Mouse (Mus musculus): ENCODE data around the gene Foxl1. TPM values are rescaled to one million over a fixed set of nuclear protein-coding genes. Genes with fewer than 3 reads are reported as not detected.

Gene Foxl1
- total RNA-seq, 2 experiments from 2014 or later = 0.56 to 0.60 TPM

DNA sequence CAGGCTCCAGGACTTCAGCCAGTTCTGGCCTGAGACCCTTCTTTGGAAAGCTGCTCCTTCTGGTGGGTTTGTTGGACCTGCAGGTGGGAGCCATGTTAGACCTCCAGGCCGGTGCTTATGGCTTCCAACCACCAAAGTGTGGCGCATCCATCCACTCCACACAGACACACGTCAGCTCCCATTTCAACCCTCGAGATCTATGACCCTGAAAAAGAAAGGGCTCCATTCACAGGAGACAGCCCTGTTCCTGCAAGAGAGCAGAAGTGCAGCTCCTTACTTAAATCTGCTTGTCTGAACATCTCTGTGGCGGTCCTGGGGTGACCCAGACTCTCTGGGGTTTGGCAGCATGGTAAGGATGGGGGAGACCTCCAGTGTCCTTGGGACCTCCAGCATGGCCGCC, 34.2 kb upstream of the Foxl1 start:
- no peak for DNase-seq

DNA sequence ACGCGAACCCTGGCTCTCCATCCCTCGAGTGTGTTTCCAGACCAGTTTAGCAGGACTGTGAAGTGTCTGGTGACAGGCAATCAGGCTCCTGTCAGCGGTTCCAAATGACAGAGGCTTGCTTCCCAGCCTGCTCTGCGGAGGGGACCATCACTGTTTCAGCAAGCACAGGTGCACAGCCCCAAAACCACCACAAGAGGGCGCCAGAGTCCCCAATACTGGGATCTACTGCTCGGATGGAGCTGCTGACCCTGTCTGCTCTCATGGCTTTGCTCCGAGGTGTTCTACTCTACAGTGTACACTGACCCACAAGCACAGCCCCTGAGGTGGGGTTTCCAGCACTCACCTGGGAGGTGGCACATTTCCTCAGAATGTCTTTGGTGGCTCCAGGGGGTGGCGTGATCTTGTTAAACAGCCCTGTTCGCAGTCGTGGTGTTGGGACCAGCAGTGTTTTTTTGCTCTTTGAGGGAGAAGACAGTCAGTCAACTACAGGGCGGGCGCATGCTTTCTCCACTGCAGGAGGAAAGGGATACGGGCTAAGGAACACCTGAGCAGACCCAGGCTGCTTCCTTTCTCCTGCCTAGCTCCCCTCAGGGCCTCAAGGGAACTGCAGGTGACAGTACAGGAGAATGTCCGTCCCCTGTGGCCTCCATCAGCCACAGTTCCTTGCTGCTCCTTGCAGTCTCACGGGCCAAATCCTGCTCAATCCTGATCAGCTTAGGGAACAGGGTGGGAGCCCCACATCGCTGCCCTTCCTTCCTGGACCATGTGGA, 23.5 kb upstream of the Foxl1 start:
- peak; percentile 92 for DNase-seq

GRCm38 (mm10) chr8:121107668-121108656, 19.8 kb upstream of the Foxl1 start, which contains the start of gene Mthfsd:
Gene Mthfsd (minus strand): TSS chr8:121108392.
- peak; percentile 99 for DNase-seq

- no peak for DNase-seq
Observed at GRCm38 (mm10) chr8:121108657-121109056, 19.1 kb upstream of the Foxl1 start.

DNA sequence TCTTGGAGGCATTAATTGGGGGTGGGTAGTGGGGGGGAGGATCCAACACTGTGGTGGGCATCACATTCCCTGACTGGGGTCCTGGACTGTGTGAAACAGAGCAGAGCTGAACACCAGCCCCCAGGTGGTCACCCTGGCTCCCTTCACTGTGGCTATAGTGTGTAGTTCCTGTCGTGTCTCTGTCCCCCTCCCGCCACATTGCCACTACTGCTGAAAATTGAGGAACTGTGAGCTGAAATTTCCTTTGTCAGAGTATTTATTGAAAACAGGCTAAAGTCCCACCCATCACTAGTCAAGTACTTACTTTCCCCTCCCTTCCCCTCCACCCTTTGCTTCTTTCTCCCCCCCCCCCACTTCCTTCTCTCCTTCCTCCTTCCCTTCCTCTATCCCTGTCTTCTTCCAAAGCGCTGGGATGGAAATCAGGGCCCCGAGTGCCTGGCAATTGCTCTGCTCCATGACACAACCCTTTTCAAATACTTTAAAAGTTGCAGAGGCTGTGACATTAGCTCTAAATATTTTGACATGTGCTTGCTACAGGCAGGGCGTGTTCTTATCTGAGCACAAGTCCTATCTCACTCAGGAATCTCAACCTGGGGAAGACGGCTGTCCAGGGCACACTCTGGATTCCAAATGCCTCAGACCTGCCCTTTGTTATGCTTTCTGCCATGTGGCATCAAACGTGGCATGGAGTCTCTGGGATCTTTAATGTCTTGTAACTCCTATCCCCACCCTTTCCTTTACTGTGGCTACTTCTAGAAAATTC, 16.4 kb upstream of the Foxl1 start:
- no peak for DNase-seq

DNA sequence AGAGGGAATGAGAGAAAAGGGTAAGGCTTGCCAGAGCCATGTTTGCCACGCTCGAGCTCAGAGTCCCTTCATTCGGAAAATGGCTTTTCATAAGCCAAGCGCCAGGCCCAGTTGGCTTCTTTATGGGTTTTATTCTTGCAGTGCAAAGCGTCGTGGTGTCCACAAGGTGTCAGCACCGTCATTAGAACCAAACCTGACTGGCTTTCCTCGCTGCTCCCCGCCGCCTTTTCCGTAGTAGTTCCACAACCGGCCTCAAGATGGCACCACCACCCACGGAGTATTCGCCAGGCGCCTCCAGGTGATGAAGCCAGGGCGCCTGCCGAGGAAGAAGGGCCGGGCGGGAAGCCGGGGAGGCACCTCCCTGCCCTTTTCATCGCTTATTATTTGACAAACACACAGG, 14.5 kb upstream of the Foxl1 start:
- DNase-seq = peak; percentile 99

GRCm38 (mm10) chr8:121115136-121115535, 12.6 kb upstream of the Foxl1 start:
- no peak for DNase-seq

GRCm38 (mm10) chr8:121115948-121116347, 11.8 kb upstream of the Foxl1 start, which contains the start of gene Foxc2:
Gene Foxc2 (plus strand): TSS chr8:121116171.
- DNase-seq = peak; percentile 88

GRCm38 (mm10) chr8:121116591-121117185, 11.1 kb upstream of the Foxl1 start:
- DNase-seq = peak; percentile 44

DNA sequence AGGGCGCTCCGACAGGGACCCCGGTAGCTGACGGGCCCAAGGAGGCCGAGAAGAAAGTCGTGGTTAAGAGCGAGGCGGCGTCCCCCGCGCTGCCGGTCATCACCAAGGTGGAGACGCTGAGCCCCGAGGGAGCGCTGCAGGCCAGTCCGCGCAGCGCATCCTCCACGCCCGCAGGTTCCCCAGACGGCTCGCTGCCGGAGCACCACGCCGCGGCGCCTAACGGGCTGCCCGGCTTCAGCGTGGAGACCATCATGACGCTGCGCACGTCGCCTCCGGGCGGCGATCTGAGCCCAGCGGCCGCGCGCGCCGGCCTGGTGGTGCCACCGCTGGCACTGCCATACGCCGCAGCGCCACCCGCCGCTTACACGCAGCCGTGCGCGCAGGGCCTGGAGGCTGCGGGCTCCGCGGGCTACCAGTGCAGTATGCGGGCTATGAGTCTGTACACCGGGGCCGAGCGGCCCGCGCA, 10.5 kb upstream of the Foxl1 start:
- peak; percentile 38 for DNase-seq

DNA sequence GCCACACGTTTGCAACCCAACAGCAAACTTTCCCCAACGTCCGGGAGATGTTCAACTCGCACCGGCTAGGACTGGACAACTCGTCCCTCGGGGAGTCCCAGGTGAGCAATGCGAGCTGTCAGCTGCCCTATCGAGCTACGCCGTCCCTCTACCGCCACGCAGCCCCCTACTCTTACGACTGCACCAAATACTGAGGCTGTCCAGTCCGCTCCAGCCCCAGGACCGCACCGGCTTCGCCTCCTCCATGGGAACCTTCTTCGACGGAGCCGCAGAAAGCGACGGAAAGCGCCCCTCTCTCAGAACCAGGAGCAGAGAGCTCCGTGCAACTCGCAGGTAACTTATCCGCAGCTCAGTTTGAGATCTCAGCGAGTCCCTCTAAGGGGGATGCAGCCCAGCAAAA, 9.8 kb upstream of the Foxl1 start:
- no peak for DNase-seq

- DNase-seq = no peak
Observed at GRCm38 (mm10) chr8:121118634-121119420, 8.9 kb upstream of the Foxl1 start.

GRCm38 (mm10) chr8:121119635-121120455, 7.9 kb upstream of the Foxl1 start:
- no peak for DNase-seq

- DNase-seq = no peak
Observed at GRCm38 (mm10) chr8:121120456-121121419, 7.0 kb upstream of the Foxl1 start.

GRCm38 (mm10) chr8:121121704-121122103, 6.0 kb upstream of the Foxl1 start:
- DNase-seq = no peak

- no peak for DNase-seq
Observed at GRCm38 (mm10) chr8:121122368-121122767, 5.4 kb upstream of the Foxl1 start.

- no peak for DNase-seq
Observed at GRCm38 (mm10) chr8:121123113-121123512, 4.6 kb upstream of the Foxl1 start.

GRCm38 (mm10) chr8:121124547-121125239, 3.0 kb upstream of the Foxl1 start:
- DNase-seq = peak; percentile 60
